ENCODE assay signal across 8 mouse cellular contexts in genomic region chr11:103809611-103810598, GRCm38 (mm10). TPM values are rescaled to one million over a fixed set of nuclear protein-coding genes. Genes with fewer than 3 reads are reported as not detected.
DNase-seq lines count a peak whose midpoint lies in the region; ATAC-seq lines count a peak whose summit lies in the region.

No protein-coding gene starts in this region.

- peak overlapping the region; percentile 58 for H3K9ac ChIP-seq in heart, embryonic 16.5 days (ENCODE audit: low read length)
- H3K9ac ChIP-seq in limb, embryonic 11.5 days (ENCODE audit: low read length), result peak overlapping the region; percentile 55
- peak overlapping the region; percentile 83 for H3K9ac ChIP-seq in neural tube, embryonic 14.5 days (replicated peaks; ENCODE audit: low read depth, low read length)

- peak overlapping the region; percentile 79 for H3K4me3 ChIP-seq in megakaryocyte, embryonic 14.5 days (replicated peaks)
- peak overlapping the region; percentile 66 for H3K4me3 ChIP-seq in heart, embryonic 16.5 days (ENCODE audit: low read length)
- H3K4me3 ChIP-seq in limb, embryonic 11.5 days (ENCODE audit: low read depth, low read length), result peak overlapping the region; percentile 49
- peak overlapping the region; percentile 54 for H3K4me3 ChIP-seq in neural tube, embryonic 14.5 days (ENCODE audit: low read depth, low read length)

- peaks cover 23% of the 10 kb centered on the region for H3K4me1 ChIP-seq in megakaryocyte, embryonic 14.5 days
- peaks cover 8% of the 10 kb centered on the region; the same call in 1 of the 2 replicates for H3K4me1 ChIP-seq in heart, embryonic 16.5 days (ENCODE audit: control insufficient read depth, insufficient read depth, low read length)
- H3K4me1 ChIP-seq in limb, embryonic 11.5 days (ENCODE audit: control insufficient read depth, insufficient read depth, low read length), result peaks cover 11% of the 10 kb centered on the region
- H3K4me1 ChIP-seq in neural tube, embryonic 14.5 days (ENCODE audit: control insufficient read depth, insufficient read depth, low read length), result peaks cover 27% of the 10 kb centered on the region

- under 1% methylated on average over 104 of the region's 107 CpGs for WGBS in heart, embryonic 16.5 days
- under 1% methylated on average over 75 of the region's 107 CpGs for WGBS in limb, embryonic 11.5 days
- under 1% methylated on average over 92 of the region's 107 CpGs for WGBS in neural tube, embryonic 14.5 days

- H3K27me3 ChIP-seq in megakaryocyte, embryonic 14.5 days (replicated peaks), result peaks cover 100% of the 10 kb centered on the region
- H3K27me3 ChIP-seq in heart, embryonic 16.5 days (ENCODE audit: control insufficient read depth, insufficient read depth, low read length), result peaks cover 62% of the 10 kb centered on the region
- peaks cover 47% of the 10 kb centered on the region for H3K27me3 ChIP-seq in limb, embryonic 11.5 days (ENCODE audit: control insufficient read depth, insufficient read depth, low read length)
- no peaks in the 10 kb centered on the region for H3K27me3 ChIP-seq in neural tube, embryonic 14.5 days (ENCODE audit: control insufficient read depth, insufficient read depth, low read length)

- H3K36me3 ChIP-seq in megakaryocyte, embryonic 14.5 days (replicated peaks; ENCODE audit: low read length), result no peaks in the 10 kb centered on the region
- H3K36me3 ChIP-seq in heart, embryonic 16.5 days (ENCODE audit: control insufficient read depth, insufficient read depth), result no peaks in the 10 kb centered on the region
- H3K36me3 ChIP-seq in limb, embryonic 11.5 days (ENCODE audit: control insufficient read depth, insufficient read depth, low read length), result no peaks in the 10 kb centered on the region
- no peaks in the 10 kb centered on the region for H3K36me3 ChIP-seq in neural tube, embryonic 14.5 days (ENCODE audit: control insufficient read depth, insufficient read depth, low read length)

- DNase-seq in adrenal gland, adult (ENCODE audit: inconsistent age in 2 of 2, low spot score in 1 of 2), result peak; percentile 35 to 70
- no peak for DNase-seq in adrenal gland, postnatal 4 days (ENCODE audit: low spot score in 2 of 2)
- DNase-seq in limb, embryonic 11.5 days (ENCODE audit: low spot score), result peak; percentile 58

- no peak for ATAC-seq in megakaryocyte, adult 5-6 weeks (ENCODE audit: poor library complexity, severe bottlenecking)
- peak; percentile 33; the same call in 1 of the 2 replicates for ATAC-seq in heart, embryonic 16.5 days (replicated peaks; ENCODE audit: extremely low read depth, insufficient read depth, low FRiP score)
- peak; percentile 67; the same call in 1 of the 2 replicates for ATAC-seq in limb, embryonic 11.5 days (ENCODE audit: insufficient number of reproducible peaks, low FRiP score, low TSS enrichment, low read depth)
- peak; percentile 42 for ATAC-seq in neural tube, embryonic 14.5 days (ENCODE audit: low read depth)
- ATAC-seq in erythroblast, adult 5-6 weeks (replicated peaks; ENCODE audit: low FRiP score, poor library complexity, severe bottlenecking), result no peak

- no peak overlapping the region for H3K27ac ChIP-seq in heart, embryonic 16.5 days (ENCODE audit: low read length)
- no peak overlapping the region for H3K27ac ChIP-seq in limb, embryonic 11.5 days (replicated peaks; ENCODE audit: low read depth, low read length)
- peak overlapping the region; percentile 88 for H3K27ac ChIP-seq in neural tube, embryonic 14.5 days (ENCODE audit: low read depth, low read length)

- peak overlapping the region; percentile 94 for H3K4me2 ChIP-seq in heart, embryonic 16.5 days (ENCODE audit: low read depth, low read length)
- peak overlapping the region; percentile 99 for H3K4me2 ChIP-seq in limb, embryonic 11.5 days (ENCODE audit: low read depth, severe bottlenecking)
- H3K4me2 ChIP-seq in neural tube, embryonic 14.5 days (ENCODE audit: low read depth, low read length), result peak overlapping the region; percentile 94

- H3K9me3 ChIP-seq in megakaryocyte, embryonic 14.5 days, result peaks cover 33% of the 10 kb centered on the region
- peaks cover 3% of the 10 kb centered on the region; the same call in 1 of the 2 replicates for H3K9me3 ChIP-seq in heart, embryonic 16.5 days (replicated peaks; ENCODE audit: control insufficient read depth, low read length)
- no peaks in the 10 kb centered on the region for H3K9me3 ChIP-seq in limb, embryonic 11.5 days (ENCODE audit: control insufficient read depth, low read length)
- H3K9me3 ChIP-seq in neural tube, embryonic 14.5 days (ENCODE audit: control insufficient read depth, low read length), result 0 out of 2 replicates have a peak, but pooled peaks cover 2% of the 10 kb centered on the region

RNA-seq across cellular contexts. Expression of gene Wnt3, which starts 36.0 kb away (rescaled TPM):
- total RNA-seq in adrenal gland, postnatal 4 days (2021), result under 1 TPM; 0.11 to 0.42 TPM
- polyA plus RNA-seq in megakaryocyte, embryonic 14.5 days (2012; ENCODE audit: insufficient read depth, low replicate concordance), result not detected in 2 replicates
- total RNA-seq in megakaryocyte, adult 5-6 weeks (2015), result not detected in 2 replicates
- total RNA-seq in megakaryocyte, adult 5-6 weeks (2017), result not detected in 2 replicates
- polyA plus RNA-seq in heart, embryonic 16.5 days (2015; fragmentation: Nextera tagmentation; extraction: Ambion mirVana), result not detected in 2 replicates
- 5.1 and 6.1 TPM in 2 replicates for polyA plus RNA-seq in limb, embryonic 11.5 days (2014; fragmentation: Nextera tagmentation; extraction: Ambion mirVana)
- 9.5 and 11.2 TPM in 2 replicates for polyA plus RNA-seq in neural tube, embryonic 14.5 days (2014; fragmentation: Nextera tagmentation; extraction: Ambion mirVana)
- total RNA-seq in erythroblast, adult 5-6 weeks (2015; ENCODE audit: low replicate concordance), result not detected in 2 replicates
- not detected in 2 replicates for total RNA-seq in erythroblast, adult 5-6 weeks (2017; ENCODE audit: low replicate concordance)

Comparison
In these comparisons a context has a peak if more than half of its experiments do, and no peak if none do; other contexts are left out.
1. DNase-seq: peak in adrenal gland, adult (2 of 2) and limb, embryonic 11.5 days (single experiment); none in adrenal gland, postnatal 4 days (0 of 2).
2. ATAC-seq: peak in heart, embryonic 16.5 days (single experiment), limb, embryonic 11.5 days (single experiment) and neural tube, embryonic 14.5 days (single experiment); none in megakaryocyte, adult 5-6 weeks (single experiment) and erythroblast, adult 5-6 weeks (single experiment).
3. Peak in every context shown above with its lines, with median percentiles within 50 percentile points of each other: H3K4me3 ChIP-seq, H3K4me2 ChIP-seq and H3K9ac ChIP-seq.